Mouse (Mus musculus) C2C12 (cell line): ENCODE measurements around the gene Clrn1. TPM values are rescaled to one million over a fixed set of nuclear protein-coding genes. Genes with fewer than 3 reads are reported as not detected.
"Not testable (repeated sequence)": the region's sequence is repeated elsewhere in the genome, so short reads cannot be mapped to it uniquely, and the experiment has no call there.

ENCODE experiments used
- H3K27me3 ChIP-seq: one replicate; pipeline ENCODE4 v1.6.1; 2011; ENCODE audit not compliant: control insufficient read depth, insufficient read depth, insufficient read length
- H3K36me3 ChIP-seq: one replicate; pipeline ENCODE4 v1.6.1; 2011; ENCODE audit not compliant: control insufficient read depth, insufficient read depth
- H3K4me3 ChIP-seq: one replicate; pipeline ENCODE4 v1.5.1; 2011; ENCODE audit warnings: mild to moderate bottlenecking, control low read depth; ENCODE audit not compliant: poor library complexity, insufficient read depth, severe bottlenecking
- H3K79me2 ChIP-seq: one replicate; pipeline ENCODE4 v1.6.1; 2011; ENCODE audit not compliant: control insufficient read depth, insufficient read depth
- H3K79me3 ChIP-seq: one replicate; pipeline ENCODE4 v1.6.1; 2011; ENCODE audit warnings: low read depth, control low read depth
- H3ac ChIP-seq: one replicate; pipeline ENCODE3; 2011; ENCODE audit warnings: low read depth; ENCODE audit not compliant: control insufficient read depth, insufficient read length
- CEBPB ChIP-seq: IDR thresholded peaks from one replicate; pipeline ENCODE4 v1.6.1; 2011; ENCODE audit warnings: low read depth, mild to moderate bottlenecking, control low read depth, moderate library complexity
- CTCF ChIP-seq: IDR thresholded peaks from one replicate; pipeline ENCODE4 v1.5.1; 2011; ENCODE audit not compliant: control insufficient read depth, insufficient read depth, insufficient read length
- FOSL1 ChIP-seq: IDR thresholded peaks from one replicate; pipeline ENCODE4 v1.8.0; 2011; ENCODE audit warnings: mild to moderate bottlenecking, low read length; ENCODE audit not compliant: poor library complexity, insufficient read depth, severe bottlenecking
- MAX ChIP-seq: IDR thresholded peaks from one replicate; pipeline ENCODE4 v1.6.1; 2011; ENCODE audit warnings: mild to moderate bottlenecking, control low read depth
- MYOD1 ChIP-seq: IDR thresholded peaks from one replicate; pipeline ENCODE4 v1.6.1; 2011; ENCODE audit warnings: low read depth; ENCODE audit not compliant: control insufficient read depth, insufficient read length
- MYOG ChIP-seq: IDR thresholded peaks from one replicate; pipeline ENCODE4 v1.6.1; 2011; ENCODE audit not compliant: control insufficient read depth, insufficient read length; ENCODE audit errors: extremely low read depth
- USF1 ChIP-seq: IDR thresholded peaks from one replicate; pipeline ENCODE4 v1.6.1; 2011; ENCODE audit warnings: low read depth, mild to moderate bottlenecking, control low read depth, moderate library complexity
- polyA plus RNA-seq: library from polyadenylated mRNA; unstranded; fragments of >200 nt; fragmentation: generic; extraction: Trizol; gene quantifications from one replicate; pipeline ENCODE4 v1.2.1, GENCODE M21; 2012; ENCODE audit warnings: missing spikeins

Clrn1 gene
- polyA plus RNA-seq, 1 experiment, result 0.04 TPM

GRCm38 (mm10) chr3:58883511-58883907 is 1.6 kb downstream of the Clrn1 start:
- Histone ChIP-seq H3K27me3 (no peaks in the 10 kb centered on the region), H3K79me2 (no peaks in the 10 kb centered on the region), H3ac (no peak overlapping the region), H3K36me3 (no peaks in the 10 kb centered on the region), H3K79me3 (no peaks in the 10 kb centered on the region), H3K4me3 (no peak overlapping the region)
- TF ChIP-seq MAX, result no peak

DNA sequence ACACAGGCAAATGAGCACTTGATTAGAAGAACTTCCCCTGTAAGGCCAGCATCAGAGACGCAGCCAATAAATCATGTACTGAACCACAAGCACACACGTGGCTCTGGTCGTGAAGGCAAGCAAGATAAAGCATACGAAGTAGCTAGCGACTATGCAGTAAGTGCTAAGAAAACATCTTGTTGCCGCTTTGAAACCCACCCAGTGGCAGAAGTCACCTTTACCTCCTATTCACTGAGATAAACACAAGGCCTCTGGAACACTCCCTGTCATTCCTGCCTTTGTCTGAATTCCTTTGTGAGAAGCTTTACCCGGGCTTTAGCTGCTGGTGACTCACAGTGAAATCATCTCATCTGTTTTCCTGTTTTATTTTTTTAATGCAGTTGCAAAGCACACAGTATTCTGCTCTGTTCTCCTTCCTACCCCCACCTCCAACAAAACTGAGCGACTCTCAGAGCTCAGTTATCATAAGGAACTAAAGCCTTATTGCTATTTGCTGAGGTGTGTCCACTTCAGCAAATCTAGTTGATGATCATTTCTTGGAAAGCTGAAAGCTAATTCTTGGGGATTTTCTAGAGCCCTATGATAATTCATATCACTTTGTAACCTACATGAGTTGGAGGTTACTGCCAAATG is 2.1 kb downstream of the Clrn1 start:
- TF ChIP-seq FOSL1 (peak; percentile 65), CEBPB (no peak), MAX (peak; percentile 63), MYOG (no peak), MYOD1 (no peak)
- H3ac ChIP-seq, result peak overlapping the region; percentile 22
- H3K79me3 ChIP-seq, result no peaks in the 10 kb centered on the region
- no peaks in the 10 kb centered on the region for H3K79me2 ChIP-seq
- no peaks in the 10 kb centered on the region for H3K36me3 ChIP-seq
- no peak overlapping the region for H3K4me3 ChIP-seq
- no peaks in the 10 kb centered on the region for H3K27me3 ChIP-seq

- Histone ChIP-seq H3K27me3 (no peaks in the 10 kb centered on the region), H3K79me2 (no peaks in the 10 kb centered on the region), H3K36me3 (no peaks in the 10 kb centered on the region), H3ac (no peak overlapping the region), H3K4me3 (no peak overlapping the region), H3K79me3 (no peaks in the 10 kb centered on the region)
- TF ChIP-seq MYOD1, result no peak
- TF ChIP-seq USF1, result no peak
- no peak for TF ChIP-seq FOSL1
- no peak for TF ChIP-seq CEBPB
- no peak for TF ChIP-seq MAX
- TF ChIP-seq CTCF, result no peak
These were observed 4.1 kb downstream of the Clrn1 start for GRCm38 (mm10) chr3:58881016-58881415.

DNA sequence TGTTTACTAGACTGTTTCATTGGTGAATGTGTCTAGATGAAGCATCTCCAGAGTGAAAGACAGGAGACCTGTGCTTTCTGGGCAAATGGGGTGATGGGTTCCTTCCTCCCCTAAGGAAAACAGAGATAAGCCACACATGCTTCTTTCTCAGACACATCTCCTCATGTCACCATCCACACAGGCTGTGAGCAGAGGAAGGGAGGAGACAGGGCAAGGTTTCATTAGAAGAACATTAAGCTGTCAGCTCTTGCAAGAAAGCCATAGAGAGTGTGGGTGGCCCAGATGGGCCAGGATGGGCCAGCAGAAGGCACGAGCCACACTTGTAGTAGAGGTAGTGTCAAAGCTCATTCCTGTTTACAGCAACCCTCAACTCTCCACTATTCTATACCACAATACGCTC is 5.0 kb downstream of the Clrn1 start:
- Histone ChIP-seq H3ac (no peak overlapping the region), H3K79me3 (no peaks in the 10 kb centered on the region), H3K27me3 (no peaks in the 10 kb centered on the region), H3K4me3 (no peak overlapping the region), H3K79me2 (no peaks in the 10 kb centered on the region), H3K36me3 (no peaks in the 10 kb centered on the region)
- TF ChIP-seq FOSL1 (no peak), USF1 (no peak), CTCF (no peak), MYOG (no peak), MYOD1 (no peak)

DNA sequence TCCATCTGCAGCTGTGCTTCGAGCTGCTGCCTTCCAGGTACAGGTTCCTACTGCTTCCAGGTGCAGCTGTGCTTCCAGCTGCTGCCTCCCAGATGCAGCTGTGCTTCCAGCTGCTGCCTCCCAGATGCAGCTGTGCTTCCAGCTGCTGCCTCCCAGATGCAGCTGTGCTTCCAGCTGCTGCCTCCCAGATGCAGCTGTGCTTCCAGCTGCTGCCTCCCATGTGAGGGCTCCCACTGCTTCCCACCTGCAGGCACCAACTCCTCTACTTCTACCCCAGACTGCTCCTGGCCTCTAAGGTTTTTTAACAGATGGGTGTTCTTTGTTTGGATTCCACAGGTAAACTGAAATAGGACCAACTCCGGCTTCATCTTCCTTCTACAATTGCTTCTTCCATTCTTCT is 13.3 kb downstream of the Clrn1 start:
- TF ChIP-seq MYOD1, result peak; percentile 69
- not testable (repeated sequence) for H3K36me3 ChIP-seq, H3K4me3 ChIP-seq, H3K79me3 ChIP-seq, H3ac ChIP-seq, H3K79me2 ChIP-seq, H3K27me3 ChIP-seq

- no peak for TF ChIP-seq MYOG
- TF ChIP-seq USF1, result no peak
- TF ChIP-seq MYOD1, result no peak
- no peak for TF ChIP-seq CTCF
- no peak for TF ChIP-seq MAX
- TF ChIP-seq FOSL1, result no peak
- no peak for TF ChIP-seq CEBPB
- Histone ChIP-seq H3K79me2 (no peaks in the 10 kb centered on the region), H3K36me3 (no peaks in the 10 kb centered on the region), H3K79me3 (no peaks in the 10 kb centered on the region), H3ac (no peak overlapping the region), H3K27me3 (no peaks in the 10 kb centered on the region), H3K4me3 (no peak overlapping the region)
These were observed 19.4 kb downstream of the Clrn1 start for GRCm38 (mm10) chr3:58865690-58866089.
